Mouse (Mus musculus): ENCODE measurements around the gene Acot11.

DNA sequence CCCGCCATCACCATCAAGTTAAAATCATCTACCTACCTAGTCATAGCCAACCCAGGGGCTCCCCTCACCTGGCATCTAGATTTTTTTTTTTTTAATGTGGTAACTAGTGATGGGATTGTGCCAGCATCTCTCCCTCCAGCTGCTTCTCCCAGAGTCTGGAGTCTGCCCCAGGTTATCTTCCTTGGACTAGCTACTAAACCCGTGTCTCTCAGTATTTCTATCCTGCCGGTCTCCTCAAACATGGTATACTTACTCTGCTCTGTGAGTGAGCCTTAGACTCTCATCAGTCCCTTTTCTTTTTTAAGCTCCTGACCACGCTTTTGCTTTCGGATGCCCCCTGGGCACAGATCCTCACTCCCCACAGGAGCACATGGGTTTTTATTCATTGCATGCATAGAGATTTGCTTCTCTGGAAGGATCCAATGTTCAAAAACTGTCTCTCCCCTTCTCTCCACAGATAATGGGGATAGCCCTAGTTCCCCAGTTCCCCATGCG lies 35.9 kb upstream of the Acot11 start:
- no peak for TF ChIP-seq CTCF (IDR thresholded peaks at IDR 0.05; ENCODE audit: low read depth)
- no peak for TF ChIP-seq EP300 (optimal IDR thresholded peaks at IDR 0.05)
